Mouse (Mus musculus) liver, postnatal 0 days (tissue): ENCODE measurements at regions not wholly inside any gene's neighbourhood (a gene's known extent, or its start where the extent isn't known, plus 50 kb on each side); places are given as distances from the start of the nearest gene placed in this dataset.

Experiments used
- CTCF ChIP-seq: sonication (generic); IDR thresholded peaks from 2 replicates; pipeline ENCODE4 v1.5.1; 2016; ENCODE audit warnings: antibody characterized with exemption, low read depth
- EP300 ChIP-seq: IDR thresholded peaks from 2 replicates; pipeline ENCODE4 v1.6.1; 2016; ENCODE audit warnings: antibody characterized with exemption, low read depth, mild to moderate bottlenecking

DNA sequence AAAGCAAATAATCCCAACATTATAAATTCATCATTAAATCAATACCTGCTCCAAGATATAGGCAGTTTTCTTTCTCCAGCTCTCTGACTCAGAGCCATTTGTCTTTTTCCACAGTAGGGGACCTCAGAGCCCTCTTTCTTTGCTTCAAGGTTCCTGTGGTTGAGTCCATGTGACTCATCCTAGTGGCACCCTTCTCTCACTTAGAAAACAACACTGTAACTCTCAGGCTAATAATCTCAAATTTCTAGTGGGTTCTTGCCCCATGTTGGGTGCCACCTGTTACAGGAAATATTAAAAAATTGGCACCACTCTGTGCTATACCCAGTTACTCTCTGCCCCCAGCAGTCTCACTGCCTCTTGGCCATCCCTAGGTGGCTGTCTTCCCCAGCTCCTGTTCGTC lies 1706.4 kb downstream of the Car8 start:
- TF ChIP-seq CTCF (no peak), EP300 (no peak)
